Mouse (Mus musculus) heart, postnatal 0 days (tissue): Measurements from ENCODE around the gene Calm4. TPM values are rescaled to one million over a fixed set of nuclear protein-coding genes. Genes with fewer than 3 reads are reported as not detected.

Source experiments
- ATAC-seq: fragments of 200-750 bp; cut with Nextera tagmentation; 2 replicates; pipeline ENCODE4 v1.8.0; 2017; ENCODE audit warnings: low read depth, moderate number of reproducible peaks, moderate library complexity; ENCODE audit not compliant: insufficient read depth
- DNase-seq: peaks from one replicate; pipeline ENCODE4 v3.0.0-alpha.2; 2016; ENCODE audit warnings: low spot score
- H3K27ac ChIP-seq: fragments of 300-500 bp; sonication (generic); 2 replicates; pipeline ENCODE4 v1.5.1; 2014; ENCODE audit warnings: low read depth, mild to moderate bottlenecking
- H3K27me3 ChIP-seq: fragments of 300-500 bp; sonication (generic); 2 replicates; pipeline ENCODE4 v1.6.1; 2014; ENCODE audit warnings: low read length, mixed read lengths; ENCODE audit not compliant: control insufficient read depth, insufficient read depth
- H3K36me3 ChIP-seq: fragments of 300-500 bp; sonication (generic); replicated peaks from 2 replicates; pipeline ENCODE4 v1.6.1; 2014; ENCODE audit warnings: low read length, mixed read lengths; ENCODE audit not compliant: control insufficient read depth, insufficient read depth
- H3K4me1 ChIP-seq: fragments of 300-500 bp; sonication (generic); 2 replicates; pipeline ENCODE4 v1.6.1; 2014; ENCODE audit warnings: antibody characterized with exemption; ENCODE audit not compliant: control insufficient read depth, insufficient read depth
- H3K4me2 ChIP-seq: fragments of 300-500 bp; sonication (generic); 2 replicates; pipeline ENCODE4 v1.6.1; 2014; ENCODE audit warnings: low read depth, mild to moderate bottlenecking, low read length, moderate library complexity
- H3K4me3 ChIP-seq: fragments of 300-500 bp; sonication (generic); 2 replicates; pipeline ENCODE4 v1.5.1; 2014; ENCODE audit warnings: low read depth, low read length
- H3K9ac ChIP-seq: fragments of 300-500 bp; sonication (generic); replicated peaks from 2 replicates; pipeline ENCODE4 v1.6.1; 2014; ENCODE audit warnings: low read depth, low read length, mixed read lengths
- H3K9me3 ChIP-seq: fragments of 300-500 bp; sonication (generic); replicated peaks from 2 replicates; pipeline ENCODE4 v1.6.1; 2016; ENCODE audit warnings: low read length; ENCODE audit not compliant: control insufficient read depth
- CTCF ChIP-seq: IDR thresholded peaks from 2 replicates; pipeline ENCODE4 v1.5.1; 2016; ENCODE audit warnings: antibody characterized with exemption, control low read depth, low read depth
- EP300 ChIP-seq: IDR thresholded peaks from 2 replicates; pipeline ENCODE4 v1.6.1; 2016; ENCODE audit warnings: antibody characterized with exemption, low read depth
- WGBS: fragments of 180-500 bp; shearing (Covaris S2); extraction: QIAGEN DNeasy Blood & Tissue Kit; methylation state at CpG from one replicate; pipeline ENCODE4 v1.1.7; 2014; 5-methylcytosine and 5-hydroxymethylcytosine counted together
- polyA plus RNA-seq: library from polyadenylated mRNA; unstranded; fragments of >200 nt; fragmentation: Nextera tagmentation; extraction: Ambion mirVana; gene quantifications from 2 replicates; pipeline ENCODE4 v1.2.1, GENCODE M21; 2015
- total RNA-seq: library from RNA; depleted of rRNA; stranded (reverse); fragments of >200 nt; gene quantifications from 2 replicates; pipeline ENCODE4 v1.2.3, GENCODE M21; 2014; ENCODE audit warnings: low replicate concordance

Gene Calm4
- total and polyA plus RNA-seq, 2 experiments from 2014 or later: not detected

- H3K4me3 ChIP-seq: no peak overlapping the region
- no peaks in the 10 kb centered on the region for H3K27me3 ChIP-seq
- H3K4me2 ChIP-seq: no peak overlapping the region
- H3K36me3 ChIP-seq: no peaks in the 10 kb centered on the region
- WGBS: 78% methylated on average over 10 of the region's 10 CpGs
- DNase-seq: no peak
- H3K9me3 ChIP-seq: no peaks in the 10 kb centered on the region
- ATAC-seq: no peak
- no peaks in the 10 kb centered on the region for H3K4me1 ChIP-seq
- TF ChIP-seq CTCF (no peak), EP300 (no peak)
- H3K27ac ChIP-seq: no peak overlapping the region
- H3K9ac ChIP-seq: no peak overlapping the region
Measured at GRCm38 (mm10) chr13:3862922-3863580, 25.5 kb downstream of the Calm4 start.

GRCm38 (mm10) chr13:3865648-3866354, 28.2 kb downstream of the Calm4 start:
- no peak overlapping the region for H3K4me2 ChIP-seq
- no peak overlapping the region for H3K27ac ChIP-seq
- ATAC-seq (peak; percentile 49; the same call in 1 of the 2 replicates), DNase-seq (no peak)
- no peaks in the 10 kb centered on the region for H3K27me3 ChIP-seq
- TF ChIP-seq CTCF: no peak
- TF ChIP-seq EP300: no peak
- no peaks in the 10 kb centered on the region for H3K4me1 ChIP-seq
- WGBS: 66% methylated on average over 14 of the region's 14 CpGs
- no peak overlapping the region for H3K9ac ChIP-seq
- H3K36me3 ChIP-seq: no peaks in the 10 kb centered on the region
- H3K9me3 ChIP-seq: no peaks in the 10 kb centered on the region
- no peak overlapping the region for H3K4me3 ChIP-seq

DNA sequence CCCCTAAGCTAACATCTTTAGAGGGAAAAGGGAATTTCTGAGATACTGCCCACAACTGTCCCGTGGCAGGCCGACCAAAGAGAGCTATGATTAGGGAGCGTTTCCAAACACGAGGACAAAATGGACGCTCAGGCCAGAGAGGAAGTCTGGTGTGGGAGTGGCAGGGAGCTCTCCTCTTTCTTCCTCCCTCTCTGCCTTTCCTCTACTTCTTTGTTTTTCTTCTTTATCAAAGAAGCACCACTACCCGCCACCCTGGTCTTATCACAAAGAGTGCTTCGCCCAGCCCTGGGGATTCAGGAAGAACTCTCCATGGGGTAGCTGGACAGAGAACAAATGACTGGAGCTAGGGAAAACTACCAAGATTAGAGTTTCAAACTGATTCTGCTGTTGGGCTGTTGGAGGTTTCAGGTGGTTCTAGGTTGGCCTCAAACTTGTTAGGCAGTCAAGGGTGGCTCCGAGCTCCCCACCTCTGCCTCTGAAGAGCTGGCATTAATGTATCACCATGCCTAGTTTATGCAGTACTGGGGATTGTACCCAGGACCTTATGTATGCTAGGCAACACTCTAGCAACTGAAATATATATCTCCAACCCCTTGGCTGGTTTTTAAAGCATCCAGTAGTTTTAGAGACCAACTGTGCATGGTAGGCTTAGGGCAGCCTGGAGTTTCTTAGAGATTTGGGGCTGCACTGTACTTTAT, 28.9 kb downstream of the Calm4 start:
- no peak overlapping the region for H3K4me2 ChIP-seq
- H3K4me1 ChIP-seq: no peaks in the 10 kb centered on the region
- 65% methylated on average over 8 of the region's 8 CpGs for WGBS
- no peak overlapping the region for H3K27ac ChIP-seq
- no peak overlapping the region for H3K4me3 ChIP-seq
- no peak overlapping the region for H3K9ac ChIP-seq
- ATAC-seq: peak; percentile 8; the same call in 1 of the 2 replicates
- no peaks in the 10 kb centered on the region for H3K9me3 ChIP-seq
- H3K36me3 ChIP-seq: no peaks in the 10 kb centered on the region
- H3K27me3 ChIP-seq: no peaks in the 10 kb centered on the region
- TF ChIP-seq CTCF (no peak), EP300 (no peak)
- DNase-seq: no peak

GRCm38 (mm10) chr13:3867158-3867557, 29.6 kb downstream of the Calm4 start:
- no peak for DNase-seq
- Histone ChIP-seq H3K27me3 (no peaks in the 10 kb centered on the region), H3K9me3 (no peaks in the 10 kb centered on the region), H3K4me2 (no peak overlapping the region), H3K9ac (no peak overlapping the region), H3K4me1 (no peaks in the 10 kb centered on the region), H3K4me3 (no peak overlapping the region), H3K36me3 (no peaks in the 10 kb centered on the region), H3K27ac (no peak overlapping the region)
- no peak for TF ChIP-seq EP300
- TF ChIP-seq CTCF: no peak
- no peak for ATAC-seq
- 77% methylated on average over 6 of the region's 6 CpGs for WGBS

- no peak for DNase-seq
- no peak for ATAC-seq
- Histone ChIP-seq H3K4me3 (no peak overlapping the region), H3K9me3 (no peaks in the 10 kb centered on the region), H3K36me3 (no peaks in the 10 kb centered on the region), H3K4me1 (no peaks in the 10 kb centered on the region), H3K9ac (no peak overlapping the region), H3K27ac (no peak overlapping the region), H3K27me3 (no peaks in the 10 kb centered on the region), H3K4me2 (no peak overlapping the region)
- TF ChIP-seq EP300 (no peak), CTCF (no peak)
Measured at GRCm38 (mm10) chr13:3869901-3870300, 32.3 kb downstream of the Calm4 start.
